Mouse (Mus musculus) kidney, adult 18-20 months (tissue): ENCODE measurements at regions not wholly inside any gene's neighbourhood (a gene's known extent, or its start where the extent isn't known, plus 50 kb on each side); places are given as distances from the start of the nearest gene placed in this dataset.

ENCODE experiments used
- DNase-seq: peaks from one replicate; pipeline ENCODE4 v3.0.0; 2021

GRCm38 (mm10) chr16:24089840-24090762 is 101.4 kb upstream of the Bcl6 start:
- DNase-seq, result no peak

GRCm38 (mm10) chr16:24083966-24084365 is 95.3 kb upstream of the Bcl6 start:
- no peak for DNase-seq

GRCm38 (mm10) chr16:24080471-24080870 is 91.8 kb upstream of the Bcl6 start:
- peak; percentile 39 for DNase-seq

- no peak for DNase-seq
Observed at GRCm38 (mm10) chr16:24078622-24079021, 90.0 kb upstream of the Bcl6 start.

GRCm38 (mm10) chr16:24077428-24077827 is 88.8 kb upstream of the Bcl6 start:
- DNase-seq, result no peak

- no peak for DNase-seq
Observed at GRCm38 (mm10) chr16:24076799-24077136, 88.1 kb upstream of the Bcl6 start.

GRCm38 (mm10) chr16:24076109-24076798 is 87.6 kb upstream of the Bcl6 start:
- no peak for DNase-seq

GRCm38 (mm10) chr16:24073613-24074244 is 85.1 kb upstream of the Bcl6 start:
- DNase-seq, result no peak

GRCm38 (mm10) chr16:24073065-24073464 is 84.4 kb upstream of the Bcl6 start:
- no peak for DNase-seq

GRCm38 (mm10) chr16:24069411-24069810 is 80.8 kb upstream of the Bcl6 start:
- DNase-seq, result no peak

GRCm38 (mm10) chr16:24068250-24068813 is 79.7 kb upstream of the Bcl6 start:
- no peak for DNase-seq

GRCm38 (mm10) chr16:24062314-24062713 is 73.7 kb upstream of the Bcl6 start:
- no peak for DNase-seq

- DNase-seq, result peak; percentile 18
Observed at GRCm38 (mm10) chr16:24061496-24061895, 72.8 kb upstream of the Bcl6 start.

GRCm38 (mm10) chr16:24059090-24059600 is 70.5 kb upstream of the Bcl6 start:
- DNase-seq, result peak; percentile 25

GRCm38 (mm10) chr16:24056885-24057531 is 68.4 kb upstream of the Bcl6 start:
- peak; percentile 56 for DNase-seq

- no peak for DNase-seq
Observed at GRCm38 (mm10) chr16:24056123-24056884, 67.7 kb upstream of the Bcl6 start.

GRCm38 (mm10) chr16:24054293-24054692 is 65.6 kb upstream of the Bcl6 start:
- no peak for DNase-seq

- DNase-seq, result no peak
Observed at GRCm38 (mm10) chr16:24053403-24053802, 64.8 kb upstream of the Bcl6 start.

GRCm38 (mm10) chr16:24050856-24051640 is 62.4 kb upstream of the Bcl6 start:
- no peak for DNase-seq

- no peak for DNase-seq
Observed at GRCm38 (mm10) chr16:24043779-24044178, 55.1 kb upstream of the Bcl6 start.

GRCm38 (mm10) chr16:24042977-24043376 is 54.3 kb upstream of the Bcl6 start:
- DNase-seq, result peak; percentile 31
